Mouse (Mus musculus) CD4-positive, CD25-positive, alpha-beta regulatory T cell, adult 4 months (primary cell): Measurements from ENCODE around the gene Tle6. TPM values are rescaled to one million over a fixed set of nuclear protein-coding genes. Genes with fewer than 3 reads are reported as not detected.

Experiments used
- ATAC-seq: one replicate; pipeline ENCODE4 v1.8.0; 2017
- polyA plus RNA-seq, 2 experiments: library from polyadenylated mRNA; unstranded; fragments of 100-300 nt; shearing (Covaris generic); gene quantifications; one replicate each; pipeline ENCODE4 v1.2.1; 2017

Gene Tle6
- polyA plus RNA-seq, 2 experiments from 2014 or later: 2.8 TPM; not detected in 1

DNA sequence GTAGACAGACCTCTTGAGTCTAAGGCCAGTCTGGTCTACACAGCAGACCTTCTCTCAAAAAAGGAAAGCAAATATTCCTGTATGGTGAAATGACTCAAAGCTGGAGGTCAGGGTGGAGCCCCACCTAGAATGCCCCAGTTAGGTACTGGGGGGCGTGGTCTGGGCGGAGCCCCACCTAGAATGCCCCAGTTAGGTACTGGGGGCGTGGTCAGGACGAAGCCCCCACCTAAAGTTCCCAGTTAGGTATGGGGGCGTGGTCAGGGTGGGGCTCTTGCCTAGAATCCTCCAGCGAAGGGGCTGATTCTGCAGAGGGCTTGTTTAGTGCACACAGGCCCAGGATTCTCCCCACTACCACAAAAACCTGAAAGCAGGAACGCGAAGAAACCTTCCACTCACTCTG is 22.6 kb upstream of the Tle6 start:
- no peak for ATAC-seq

DNA sequence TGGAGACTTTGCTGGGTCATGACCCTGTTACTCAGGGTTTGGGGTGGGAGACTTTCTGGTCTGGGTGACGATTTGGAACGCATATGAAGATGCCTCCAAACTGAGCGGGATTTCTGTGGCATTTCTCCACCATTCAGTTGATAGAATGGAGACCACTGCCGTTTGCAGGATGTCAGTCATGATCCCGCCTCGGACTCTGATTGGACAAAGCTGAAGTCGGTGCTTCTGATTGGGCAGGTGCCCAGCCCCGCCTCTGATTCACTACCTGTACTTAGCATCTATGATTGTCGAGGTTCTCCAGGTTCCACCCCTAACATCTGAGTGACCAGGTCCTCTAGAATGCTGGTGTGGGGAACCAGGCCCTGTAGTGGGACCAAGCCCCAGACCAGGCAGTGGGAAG is 19.9 kb upstream of the Tle6 start:
- ATAC-seq: no peak

GRCm38 (mm10) chr10:81619976-81620375 is 19.1 kb upstream of the Tle6 start:
- no peak for ATAC-seq

DNA sequence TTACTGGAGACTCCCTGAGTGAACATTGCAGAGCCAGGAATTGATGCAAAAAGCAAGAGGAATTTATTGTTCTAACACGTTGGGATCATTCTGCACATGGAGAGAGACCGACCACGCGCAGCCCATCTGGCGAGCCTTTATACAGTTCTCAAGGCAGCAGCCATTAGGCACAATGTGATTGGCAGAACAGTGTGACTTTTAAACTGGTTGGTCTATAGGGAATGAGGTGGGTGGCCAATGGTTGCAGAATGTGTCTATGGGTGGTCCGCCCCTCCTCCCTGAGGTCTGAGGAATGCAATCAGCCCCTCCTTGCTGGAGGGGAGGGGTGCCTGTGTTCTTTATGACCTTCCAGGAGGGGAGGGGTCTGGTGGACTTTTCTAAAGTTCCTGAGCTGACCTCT is 14.6 kb upstream of the Tle6 start:
- no peak for ATAC-seq

- no peak for ATAC-seq
Observed at GRCm38 (mm10) chr10:81612779-81613178, 11.9 kb upstream of the Tle6 start.

DNA sequence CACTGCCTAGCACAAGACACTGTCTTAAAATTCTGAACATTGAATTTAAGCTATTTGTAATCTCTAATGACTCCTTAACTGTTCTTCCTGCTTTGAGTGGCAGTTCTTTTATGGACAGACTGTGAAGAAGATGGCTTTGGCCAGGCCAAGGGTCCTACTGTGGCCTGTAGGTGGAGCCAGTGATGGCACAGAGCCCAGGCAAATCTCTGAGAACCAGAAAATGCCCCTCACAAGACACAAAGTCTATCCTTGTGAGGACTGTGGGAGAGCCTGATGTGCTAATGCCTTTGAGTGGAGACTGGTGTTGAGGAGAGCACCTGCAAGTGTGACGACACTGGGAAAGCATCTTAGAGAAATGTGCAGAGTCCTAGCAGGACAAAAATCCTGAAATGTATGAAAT is 7.4 kb upstream of the Tle6 start:
- no peak for ATAC-seq

- peak; percentile 84 for ATAC-seq
Observed at GRCm38 (mm10) chr10:81605974-81606751, 5.3 kb upstream of the Tle6 start, which contains the start of gene BC025920. TSS of gene BC025920 (plus strand) at chr10:81606270.

DNA sequence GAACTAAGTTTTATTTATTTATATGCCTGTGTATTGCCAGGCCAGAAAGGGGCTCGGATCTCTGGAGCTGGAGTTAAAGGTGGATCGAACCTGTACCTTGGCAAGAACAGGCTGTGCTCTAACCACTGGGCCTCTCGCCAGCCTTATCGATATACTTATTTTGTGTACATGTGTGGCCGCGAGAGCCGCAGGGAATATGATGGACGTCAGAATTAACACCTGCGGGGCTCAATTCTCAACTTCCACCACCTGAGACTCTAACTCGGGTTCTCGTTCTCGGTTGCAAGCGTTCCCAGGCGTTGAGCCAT is 4.7 kb upstream of the Tle6 start:
- ATAC-seq: no peak

- peak; percentile 53 for ATAC-seq
Observed at GRCm38 (mm10) chr10:81604968-81605665, 4.2 kb upstream of the Tle6 start.

GRCm38 (mm10) chr10:81604019-81604967 is 3.4 kb upstream of the Tle6 start:
- no peak for ATAC-seq

- ATAC-seq: peak; percentile 61
Observed at GRCm38 (mm10) chr10:81602741-81603151, 1.9 kb upstream of the Tle6 start.

GRCm38 (mm10) chr10:81601396-81601905 is 578 bp upstream of the Tle6 start:
- ATAC-seq: no peak

- no peak for ATAC-seq
Observed at GRCm38 (mm10) chr10:81600096-81600495, 777 bp downstream of the Tle6 start.

DNA sequence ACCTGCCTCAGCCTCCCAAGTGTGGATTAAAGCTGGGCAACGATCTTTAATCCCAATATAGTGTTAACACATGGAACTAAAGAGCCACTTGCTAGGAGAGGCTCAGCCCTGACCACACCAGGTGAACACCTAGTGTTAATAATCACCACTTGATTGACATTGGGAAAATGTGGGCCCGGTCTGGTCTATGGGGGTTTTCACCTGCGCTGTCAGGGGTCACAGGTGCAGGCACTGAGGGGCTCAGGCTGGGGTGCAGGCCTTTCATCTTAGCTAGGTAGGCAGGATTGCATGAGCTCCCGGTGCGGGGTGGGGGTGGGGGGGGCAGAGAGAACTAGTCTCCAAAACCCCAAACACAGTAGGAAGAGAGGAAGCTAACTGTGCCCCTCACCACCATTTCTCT is 1.2 kb downstream of the Tle6 start:
- no peak for ATAC-seq

GRCm38 (mm10) chr10:81598871-81599270 is 2.0 kb downstream of the Tle6 start:
- ATAC-seq: no peak

- no peak for ATAC-seq
Observed at GRCm38 (mm10) chr10:81598342-81598741, 2.5 kb downstream of the Tle6 start.

- no peak for ATAC-seq
Observed at GRCm38 (mm10) chr10:81597137-81597950, 3.5 kb downstream of the Tle6 start.

- ATAC-seq: no peak
Observed at GRCm38 (mm10) chr10:81596611-81597010, 4.3 kb downstream of the Tle6 start.

DNA sequence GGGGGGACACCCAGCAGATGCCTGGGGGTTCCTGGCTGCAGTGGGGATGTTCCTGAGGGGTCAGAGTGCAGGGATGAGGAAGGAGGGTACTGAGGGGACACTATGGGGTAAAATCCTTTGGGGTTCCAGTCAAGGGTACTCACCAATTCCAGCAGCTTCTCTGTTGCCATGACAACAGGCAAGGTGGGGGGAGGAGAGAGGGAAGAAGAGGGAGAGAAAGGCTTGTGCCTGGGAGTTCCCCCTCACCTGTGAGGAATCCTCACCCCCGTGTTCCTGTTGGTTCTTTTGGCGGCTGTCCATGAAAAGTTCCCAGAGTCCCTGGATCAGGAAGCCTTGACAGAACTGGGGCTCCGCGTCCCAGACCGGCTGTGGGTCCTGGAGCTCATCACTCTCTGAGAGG is 5.3 kb downstream of the Tle6 start:
- ATAC-seq: no peak

DNA sequence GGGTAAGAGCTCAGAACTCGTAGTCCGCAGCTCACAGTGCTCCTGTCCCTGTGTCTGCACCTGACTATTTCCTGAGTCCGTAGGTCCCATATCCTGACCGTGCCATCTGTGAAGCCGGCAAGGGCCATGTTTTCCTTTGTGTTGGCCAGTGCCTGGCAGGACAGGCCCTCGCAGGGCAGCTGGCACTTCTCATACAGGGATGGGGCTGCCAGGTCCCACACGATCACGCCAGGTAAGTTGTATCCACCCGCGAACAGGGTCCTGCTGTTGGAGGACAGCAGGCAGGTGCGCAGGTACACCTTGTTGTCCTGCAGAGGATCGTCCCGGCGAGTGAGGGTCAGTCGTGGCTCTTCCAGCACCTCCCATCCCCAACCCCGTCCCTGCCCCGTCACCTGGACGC is 6.9 kb downstream of the Tle6 start:
- ATAC-seq: no peak

- ATAC-seq: no peak
Observed at GRCm38 (mm10) chr10:81593223-81593622, 7.7 kb downstream of the Tle6 start.

DNA sequence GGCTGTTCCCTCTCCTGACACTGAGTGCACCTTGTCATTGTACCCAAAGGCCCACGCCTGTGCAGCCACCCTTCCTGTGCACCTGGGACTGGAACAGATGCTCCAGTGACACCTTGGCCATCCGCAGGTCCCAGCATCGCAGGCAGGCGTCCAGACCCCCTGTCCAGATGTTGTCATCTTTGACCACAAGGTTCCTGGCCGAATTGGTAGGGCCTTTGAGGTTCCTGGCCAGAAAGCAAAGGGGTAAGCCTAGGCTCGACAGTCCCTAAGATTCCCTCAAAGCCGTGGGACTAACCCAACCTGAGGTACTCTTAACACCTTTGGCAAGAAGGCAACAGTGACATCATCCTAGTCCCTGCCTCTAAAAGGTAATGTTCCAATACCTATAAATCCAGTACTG is 8.2 kb downstream of the Tle6 start:
- ATAC-seq: no peak
